Mouse (Mus musculus) c-Kit-negative CD71-positive TER-119-positive erythroid progenitor cells, embryonic 14.5 days (primary cell): ENCODE data around the gene Apoc4.
A peak's percentile ranks its signal among the peaks of the same experiment; 100 is the strongest.

Experiments
- DNase-seq: peaks from one replicate; pipeline ENCODE4 v3.0.0-alpha.2; 2013; ENCODE audit warnings: low read depth, low spot score

The Apoc4 gene

GRCm38 (mm10) chr7:19628536-19629360, 52.5 kb downstream of the Apoc4 start:
- DNase-seq = peak; percentile 75

GRCm38 (mm10) chr7:19628192-19628535, 53.1 kb downstream of the Apoc4 start:
- no peak for DNase-seq
